Mouse (Mus musculus): ENCODE measurements at regions not wholly inside any gene's neighbourhood (a gene's known extent, or its start where the extent isn't known, plus 50 kb on each side); places are given as distances from the start of the nearest gene placed in this dataset.

DNA sequence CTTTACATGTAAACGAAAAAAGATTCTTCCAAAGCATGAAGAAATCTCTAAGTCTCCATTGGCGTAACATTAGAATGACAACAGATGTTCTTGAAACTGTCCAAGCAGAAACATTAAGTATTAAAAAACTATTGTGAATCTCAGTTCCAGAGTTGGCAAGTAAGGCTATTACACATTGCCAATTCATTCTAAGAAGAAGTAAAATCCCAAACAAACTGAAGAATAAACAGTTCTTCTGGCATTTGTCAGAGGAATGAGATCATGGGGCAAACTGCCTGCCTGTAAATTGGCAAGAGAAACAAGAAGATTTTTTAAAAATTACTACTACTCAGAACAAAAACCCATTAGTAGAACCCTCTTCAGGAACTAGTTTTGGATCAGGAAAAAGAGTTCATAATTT is 680.1 kb downstream of the Nova1 start:
- peak in 1 of 2 experiments; percentile 5 for DNase-seq (ENCODE audit: low spot score in 2 of 2)

DNA sequence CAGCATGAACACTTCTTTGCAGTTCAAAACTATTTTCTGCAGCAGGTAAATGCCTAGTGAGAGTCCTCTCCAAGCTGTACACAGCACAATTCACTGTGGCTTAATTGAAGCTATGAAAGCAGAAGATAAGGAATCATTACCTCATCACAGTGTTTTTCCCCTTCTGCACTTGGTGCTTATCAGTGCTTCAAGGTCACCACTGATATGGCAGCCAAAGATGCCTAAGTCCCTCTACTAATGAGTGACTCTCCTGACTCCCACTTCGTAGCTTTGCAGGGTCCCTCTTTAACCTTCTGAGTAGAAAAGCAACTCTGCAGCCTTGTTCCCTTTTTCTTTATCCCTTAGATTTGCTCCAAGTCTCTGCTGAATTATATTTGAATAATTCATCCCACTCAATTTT is 692.9 kb downstream of the Nova1 start:
- DNase-seq (ENCODE audit: low spot score in 2 of 2), result no peak

DNA sequence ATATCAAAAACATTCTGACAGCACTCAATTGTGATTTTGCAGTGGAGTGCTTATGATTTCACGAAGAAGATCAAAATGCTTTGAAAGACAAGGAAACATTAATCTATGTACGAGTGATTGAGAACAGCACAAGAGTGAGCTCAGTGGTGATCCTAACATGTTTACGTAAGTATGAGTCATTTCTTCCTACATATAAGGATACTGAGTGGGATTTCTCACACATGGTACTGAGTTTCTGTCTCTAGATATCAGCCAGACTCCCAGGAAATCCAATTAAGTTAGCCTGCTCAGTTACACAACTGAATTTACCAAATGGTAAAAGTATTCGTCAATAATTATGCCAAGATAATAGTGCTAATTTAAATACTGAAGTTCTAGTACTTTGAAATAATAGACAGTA is 707.4 kb downstream of the Nova1 start:
- peak in 1 of 2 experiments; percentile 37 for DNase-seq (ENCODE audit: low spot score in 2 of 2)

DNA sequence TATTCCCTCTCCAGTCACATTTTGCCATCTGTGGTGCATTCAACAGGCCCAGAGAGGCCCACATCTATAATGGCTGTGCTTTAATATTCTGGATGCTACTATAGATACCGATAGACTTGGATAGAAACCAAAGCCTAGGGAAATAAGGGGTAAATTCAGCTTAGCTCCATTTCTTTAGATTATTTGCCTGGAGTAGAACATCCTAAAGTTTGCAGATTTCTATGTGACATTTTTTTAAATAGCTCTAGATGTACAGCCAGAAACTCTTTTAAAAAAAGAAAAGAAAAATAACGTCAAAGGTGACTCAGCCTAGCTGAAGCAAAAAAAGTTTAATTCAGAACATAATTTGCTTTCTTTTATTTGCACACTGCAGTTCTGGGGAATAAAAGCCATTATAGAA is 735.4 kb downstream of the Nova1 start:
- DNase-seq (ENCODE audit: low spot score in 2 of 2), result no peak

DNA sequence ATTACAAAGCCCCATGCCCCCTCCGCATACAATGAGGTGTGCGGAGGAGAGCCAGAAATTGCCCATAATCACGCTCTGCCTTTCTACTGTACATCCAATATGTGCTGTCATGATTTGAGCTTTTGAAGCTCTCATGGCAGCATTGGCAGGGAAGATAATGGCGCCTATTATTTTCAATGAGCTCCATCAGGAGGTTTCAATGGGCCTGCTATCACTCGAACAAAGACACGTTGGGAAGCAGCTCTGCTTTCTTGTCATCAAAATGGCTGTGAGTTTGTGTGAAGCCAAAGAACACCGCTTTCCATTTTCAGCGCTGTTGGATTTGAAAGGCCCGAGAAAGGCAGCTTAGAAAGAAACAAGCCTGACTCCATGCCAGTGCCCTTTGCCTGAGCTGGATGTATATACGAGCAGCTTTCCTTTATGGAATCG is 742.9 kb downstream of the Nova1 start:
- peak in 1 of 2 experiments; percentile 2 for DNase-seq (ENCODE audit: low spot score in 2 of 2)

DNA sequence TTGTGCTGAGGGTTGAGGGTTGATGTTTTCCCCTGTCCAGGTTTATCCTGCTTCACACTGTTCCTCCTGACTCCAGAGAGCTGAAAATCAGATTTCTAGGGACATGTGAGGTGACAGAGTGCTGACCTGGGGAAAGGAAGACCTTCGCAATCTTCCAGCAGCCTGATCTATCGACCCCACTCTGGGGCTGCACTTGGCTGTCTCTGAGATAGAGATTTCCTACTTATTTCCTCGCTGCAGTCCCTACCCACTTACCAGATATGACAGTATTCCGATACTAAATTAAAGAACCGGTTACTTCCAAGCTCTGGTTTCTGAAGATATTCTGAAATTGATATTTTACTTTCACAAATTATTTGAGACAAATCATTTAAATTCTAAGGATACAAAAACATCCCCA is 743.4 kb downstream of the Nova1 start:
- DNase-seq (ENCODE audit: low spot score in 2 of 2), result no peak

DNA sequence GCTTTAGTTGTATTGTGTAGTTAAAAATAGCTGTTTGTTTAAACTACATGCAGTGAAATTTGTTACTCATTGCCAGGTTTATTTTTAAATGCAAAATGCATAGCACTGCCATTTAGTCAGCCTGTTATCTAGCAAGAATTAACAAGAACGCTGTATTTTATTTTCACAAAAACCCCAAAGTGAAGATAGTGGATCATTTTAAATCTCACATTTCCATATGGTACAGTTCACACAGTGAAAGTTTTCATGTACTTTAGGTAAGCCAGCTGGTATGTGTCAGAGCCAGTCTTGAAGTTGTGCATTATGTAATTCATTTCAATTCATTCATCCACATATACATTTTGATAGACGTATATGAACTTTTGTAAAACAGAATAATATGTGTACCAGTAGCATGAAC is 751.8 kb downstream of the Nova1 start:
- no peak for DNase-seq (ENCODE audit: low spot score in 2 of 2)

DNA sequence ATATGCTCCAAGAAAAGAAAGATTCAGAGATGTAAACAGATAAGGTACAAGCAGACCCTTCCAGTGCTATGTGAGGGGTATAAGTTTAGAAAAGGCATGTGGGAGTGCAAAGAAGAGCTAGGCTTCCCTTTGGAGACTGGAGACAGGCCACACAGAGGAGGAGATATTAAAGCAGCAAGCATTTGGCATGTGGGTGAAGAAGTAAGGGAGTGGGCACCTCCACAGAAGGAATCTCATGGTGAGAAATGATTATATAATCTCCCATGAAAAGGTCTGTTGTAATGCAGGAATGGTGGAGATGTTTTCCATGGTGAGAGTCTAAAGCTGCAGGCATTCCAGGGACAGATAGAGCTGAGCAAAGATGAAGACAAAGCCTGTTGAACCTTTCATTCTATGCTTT is 778.1 kb downstream of the Nova1 start:
- peak; percentile 8 to 42 for DNase-seq (ENCODE audit: low spot score in 2 of 2)

DNA sequence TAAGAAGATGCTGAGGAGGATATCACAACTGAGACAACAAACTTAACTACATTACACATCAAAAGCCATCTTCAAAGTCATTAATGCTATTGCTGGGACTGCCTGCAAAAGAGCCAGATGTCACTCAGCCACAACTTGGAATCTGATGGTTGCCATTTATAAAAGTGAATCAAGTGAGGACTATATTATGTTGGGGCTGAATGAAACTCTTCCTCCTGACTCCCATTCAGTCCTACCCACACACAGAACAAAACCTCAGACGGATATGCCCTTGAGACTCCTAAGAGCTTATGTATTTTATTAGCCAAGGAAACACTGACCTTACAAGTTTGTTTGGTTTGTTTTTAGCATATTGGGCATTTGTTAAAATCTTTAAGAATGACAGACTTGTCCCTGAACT is 778.5 kb downstream of the Nova1 start:
- DNase-seq (ENCODE audit: low spot score in 2 of 2), result peak in 1 of 2 experiments; percentile 4

DNA sequence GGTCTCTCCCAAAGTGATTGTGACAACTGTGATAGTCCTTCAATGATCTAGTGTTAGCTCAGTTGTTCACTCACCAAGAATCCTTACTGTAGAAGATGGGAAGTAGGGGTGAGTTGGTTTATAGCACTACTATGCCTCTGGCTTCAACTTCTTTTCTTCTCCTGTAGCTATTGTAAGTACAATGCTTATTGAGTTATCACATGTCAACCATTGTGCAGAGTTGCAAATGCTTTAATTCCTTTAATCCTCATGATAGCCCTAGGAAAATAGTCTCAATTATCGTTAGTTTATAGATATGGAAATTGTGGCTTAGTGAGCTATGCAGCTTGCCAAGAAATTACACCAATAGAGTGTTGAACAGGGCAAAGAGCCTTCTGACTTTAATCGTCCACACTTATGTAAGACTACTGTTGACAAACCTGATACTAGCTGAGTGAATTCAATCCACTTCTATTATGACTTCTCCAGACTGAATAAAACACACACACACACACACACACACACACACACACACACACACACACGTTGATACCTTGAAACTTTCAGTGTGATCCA is 782.1 kb downstream of the Nova1 start:
- no peak for DNase-seq (ENCODE audit: low spot score in 2 of 2)

DNA sequence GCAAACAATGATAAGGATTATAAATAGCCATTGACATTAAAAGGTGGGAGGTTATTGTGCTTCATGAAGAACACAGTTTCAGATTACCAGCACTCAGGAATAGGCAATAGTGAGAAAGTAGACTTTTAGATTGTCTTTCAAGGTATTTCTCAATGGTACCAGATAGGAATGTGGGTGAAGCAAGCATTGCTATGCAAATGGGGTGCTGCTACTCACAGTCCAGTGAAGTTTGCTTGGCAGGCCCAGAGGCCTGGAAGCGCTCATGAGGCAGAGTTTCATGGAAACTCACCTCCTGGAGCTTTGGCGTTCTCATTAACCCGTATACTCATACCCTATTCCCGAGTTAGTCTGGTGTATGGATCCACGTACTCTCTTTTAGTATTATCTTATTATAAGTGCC is 793.5 kb downstream of the Nova1 start:
- DNase-seq (ENCODE audit: low spot score in 2 of 2), result no peak

DNA sequence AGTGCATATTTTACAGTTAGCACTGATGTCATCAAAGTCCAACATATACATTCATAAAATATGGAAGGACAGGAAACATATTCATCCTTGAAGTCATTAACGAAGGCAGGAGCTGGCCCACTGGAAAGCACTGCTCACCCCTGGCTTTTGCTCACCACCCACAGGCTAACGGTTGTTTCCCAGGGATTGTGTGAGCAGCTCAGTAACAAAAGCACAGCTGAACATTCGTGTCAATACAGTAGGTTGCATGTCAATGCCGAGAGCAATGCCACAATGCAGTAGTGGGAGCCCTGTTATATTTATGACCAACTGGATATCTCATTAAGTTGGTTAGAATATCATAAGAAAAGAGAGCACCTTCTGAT is 797.2 kb downstream of the Nova1 start:
- no peak for DNase-seq (ENCODE audit: low spot score in 2 of 2)

DNA sequence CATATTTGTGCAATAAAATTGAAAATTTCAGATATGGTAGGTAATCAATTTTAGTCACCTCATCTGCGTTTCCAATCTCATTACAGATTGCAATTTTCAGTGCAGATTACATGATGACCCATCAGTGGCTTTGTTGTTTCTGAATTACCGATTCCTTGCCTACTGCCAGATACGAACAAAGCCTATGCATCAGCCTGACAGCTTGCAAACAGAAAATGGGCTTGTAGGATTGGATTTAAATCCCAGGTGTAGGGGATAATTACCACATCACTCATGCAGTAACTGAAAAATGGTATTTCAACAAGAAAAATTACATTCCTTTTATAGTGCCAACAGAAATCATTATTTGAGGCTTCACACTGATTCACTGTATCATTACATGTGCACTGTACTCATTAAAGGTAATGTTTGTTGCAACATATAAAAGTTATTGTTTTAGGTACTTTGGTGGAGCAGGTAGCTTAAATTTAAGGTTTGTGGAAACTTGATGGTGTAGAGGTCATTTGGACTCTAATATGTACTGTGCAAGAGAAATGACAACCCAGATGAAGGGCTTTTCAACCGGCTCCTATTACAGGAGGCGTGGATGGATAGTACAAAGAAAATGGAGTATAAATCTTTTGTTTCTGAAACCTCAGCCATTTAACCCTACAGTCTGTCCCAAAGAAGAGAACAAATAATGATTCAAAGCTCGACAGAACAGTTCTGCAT is 797.7 kb downstream of the Nova1 start:
- DNase-seq (ENCODE audit: low spot score in 2 of 2), result no peak

DNA sequence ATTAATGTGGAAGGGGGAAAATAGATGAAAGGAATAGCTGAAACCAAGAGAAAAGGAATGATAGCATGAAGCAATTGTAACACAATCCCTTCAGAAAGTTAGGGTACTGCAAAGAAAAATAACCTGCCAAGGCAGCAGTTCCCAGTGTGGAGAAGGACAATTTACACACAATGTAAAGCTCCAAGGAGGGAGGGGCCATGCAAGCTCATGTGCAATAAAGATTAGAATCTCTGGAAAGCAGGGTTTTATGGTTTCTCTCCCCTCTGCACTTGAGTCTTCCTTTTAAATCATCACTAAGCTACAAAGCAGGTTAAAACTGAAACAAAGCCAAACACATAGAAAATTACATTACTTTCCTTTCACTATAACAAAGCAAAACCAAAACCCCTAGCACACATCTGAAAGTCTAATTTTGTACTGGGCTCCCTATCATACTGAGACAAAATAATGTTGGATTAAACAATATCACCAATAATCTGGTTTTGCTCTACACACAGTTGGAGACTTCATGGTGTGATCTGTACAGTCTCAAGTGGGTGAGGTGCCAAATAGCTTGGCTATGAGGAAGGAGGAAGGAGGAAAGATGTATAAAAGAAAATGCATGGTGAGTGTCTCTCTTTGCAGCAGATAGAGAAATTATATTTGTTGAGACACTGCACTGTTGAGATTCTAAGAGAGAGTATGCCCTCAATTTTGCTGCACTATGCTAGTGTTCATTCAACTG is 840.9 kb downstream of the Nova1 start:
- DNase-seq (ENCODE audit: low spot score in 2 of 2), result no peak

DNA sequence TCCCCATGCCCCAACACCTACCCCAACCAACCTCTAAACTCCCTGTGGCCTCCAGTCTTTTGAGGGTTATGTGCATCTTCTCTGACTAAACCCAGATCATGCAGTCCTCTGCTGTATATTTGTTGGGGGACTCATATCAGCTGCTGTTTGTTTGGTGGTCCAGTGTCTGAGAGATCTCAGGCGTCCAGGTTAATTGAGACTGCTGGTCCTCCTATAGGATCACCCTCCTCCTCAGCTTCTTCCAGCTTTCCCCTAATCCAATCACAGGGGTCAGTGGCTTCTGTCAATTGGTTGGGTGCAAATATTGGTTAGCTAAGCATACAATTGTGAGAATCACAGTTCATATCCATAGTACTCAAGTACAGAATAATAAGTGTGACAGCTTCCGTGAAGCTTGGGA is 842.9 kb downstream of the Nova1 start:
- DNase-seq (ENCODE audit: low spot score in 2 of 2), result no peak

DNA sequence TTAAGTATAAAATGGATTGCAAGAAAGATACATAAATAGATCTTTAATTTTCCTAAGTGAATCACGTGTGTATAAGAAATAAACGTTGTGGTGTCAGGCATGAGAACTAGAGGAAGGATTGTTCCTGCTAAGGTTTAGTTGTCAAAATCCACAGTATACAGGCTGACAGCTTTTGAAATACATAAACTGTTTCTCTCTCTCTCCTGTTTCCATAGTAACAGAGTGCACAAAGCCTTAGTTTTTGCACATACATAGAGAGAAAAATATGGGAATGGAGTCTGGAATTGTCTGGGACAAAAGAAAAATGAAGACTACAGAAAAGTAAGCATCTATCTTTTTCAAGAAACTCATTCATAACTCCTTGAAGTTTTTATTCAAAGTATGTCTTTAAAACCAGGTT is 848.3 kb downstream of the Nova1 start:
- DNase-seq (ENCODE audit: low spot score in 2 of 2), result no peak

DNA sequence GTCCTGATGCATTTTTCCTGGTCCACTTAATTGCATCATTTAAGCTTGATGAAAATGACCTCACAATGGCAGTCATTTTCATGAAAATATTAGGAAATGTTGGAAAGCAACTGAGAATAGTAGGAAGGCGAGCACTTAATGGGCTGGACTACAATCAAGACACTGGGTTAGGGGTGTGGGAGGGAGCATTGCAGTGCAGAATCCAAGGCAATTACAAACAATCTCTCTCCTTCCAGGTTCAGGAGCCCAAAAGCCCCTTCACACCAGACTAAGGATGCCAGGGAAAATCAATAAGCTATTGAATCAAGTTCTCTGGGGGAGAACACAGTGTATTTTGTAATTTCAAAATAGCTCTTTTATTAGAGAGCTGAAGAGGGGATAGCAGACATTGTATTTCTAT is 848.8 kb downstream of the Nova1 start:
- DNase-seq (ENCODE audit: low spot score in 2 of 2), result no peak

DNA sequence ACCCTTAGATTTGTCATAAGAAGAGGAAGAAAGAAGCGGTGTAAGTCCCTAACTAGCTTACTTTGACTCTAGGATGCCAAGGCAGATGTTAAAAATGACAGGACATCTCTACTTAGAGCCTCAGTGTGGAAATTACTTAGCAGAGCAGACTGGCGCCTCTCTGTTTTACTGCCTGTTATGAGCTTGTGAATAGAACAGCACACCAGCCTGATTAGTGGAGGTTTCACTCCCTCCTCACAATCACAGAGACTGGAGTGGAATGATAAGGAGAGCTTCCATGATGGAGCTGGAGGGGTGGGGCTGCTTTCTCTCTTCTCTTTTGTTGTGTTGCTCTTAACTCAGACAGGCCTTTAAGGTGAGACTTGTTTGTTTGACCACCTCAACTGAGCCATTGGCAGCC is 871.8 kb downstream of the Nova1 start:
- no peak for DNase-seq (ENCODE audit: low spot score in 2 of 2)

DNA sequence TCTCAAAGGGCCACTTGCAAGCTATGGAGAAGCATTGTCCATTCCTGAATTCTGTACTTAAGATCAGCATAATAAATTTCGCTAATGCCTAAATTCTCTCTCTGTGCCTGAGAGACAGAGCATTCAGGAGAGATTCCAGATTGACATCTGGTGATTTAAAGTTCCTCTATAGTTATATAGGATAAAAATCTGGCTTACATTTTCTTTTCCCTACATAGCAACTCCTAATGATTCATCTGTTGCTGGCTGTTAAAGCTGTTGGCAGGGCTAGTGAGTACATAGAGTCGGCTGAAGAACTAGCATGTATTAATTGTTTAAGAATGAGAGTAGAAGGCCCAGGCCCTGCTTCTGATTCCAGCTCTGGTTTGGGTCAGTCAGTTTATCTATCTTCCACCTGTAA is 870.0 kb upstream of the Stxbp6 start:
- no peak for DNase-seq (ENCODE audit: low spot score in 2 of 2)

DNA sequence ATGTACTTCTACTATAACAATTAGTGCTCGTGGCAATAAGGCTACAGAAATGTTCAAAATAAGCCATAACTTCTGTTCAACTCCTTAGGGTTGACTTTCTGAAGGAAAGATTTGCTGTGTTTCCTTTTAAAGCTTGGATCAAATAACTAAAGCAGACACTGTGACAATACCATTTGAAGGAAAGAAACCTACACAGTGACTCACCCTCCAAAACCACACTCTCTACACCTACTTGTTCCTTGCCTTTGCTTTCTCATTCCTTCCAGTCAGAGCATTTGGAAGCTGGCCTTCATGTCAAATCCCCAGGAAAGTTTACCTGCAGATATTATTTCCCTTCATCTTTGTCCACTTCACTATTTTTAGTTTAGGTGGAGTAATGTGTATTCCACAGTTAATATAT is 867.9 kb upstream of the Stxbp6 start:
- no peak for DNase-seq (ENCODE audit: low spot score in 2 of 2)

DNA sequence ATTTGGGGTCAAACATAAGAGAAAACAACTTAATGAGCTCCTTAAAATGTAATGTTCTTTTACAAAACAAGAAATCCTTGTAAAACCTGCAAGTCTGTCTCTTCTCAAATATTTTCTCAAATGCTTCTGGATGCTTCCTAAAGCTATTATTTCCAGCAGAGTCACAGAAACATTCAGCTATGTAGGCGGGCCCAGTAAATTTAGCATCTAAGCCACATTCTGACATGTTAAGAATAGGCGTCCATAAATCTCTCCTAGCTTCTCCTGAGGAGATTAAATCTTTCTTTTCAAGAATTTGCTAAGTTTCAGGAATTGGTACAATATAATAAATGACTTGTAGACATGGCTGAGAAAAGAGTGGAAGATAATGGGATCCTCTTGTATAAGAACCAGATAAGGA is 858.9 kb upstream of the Stxbp6 start:
- DNase-seq (ENCODE audit: low spot score in 2 of 2), result no peak

DNA sequence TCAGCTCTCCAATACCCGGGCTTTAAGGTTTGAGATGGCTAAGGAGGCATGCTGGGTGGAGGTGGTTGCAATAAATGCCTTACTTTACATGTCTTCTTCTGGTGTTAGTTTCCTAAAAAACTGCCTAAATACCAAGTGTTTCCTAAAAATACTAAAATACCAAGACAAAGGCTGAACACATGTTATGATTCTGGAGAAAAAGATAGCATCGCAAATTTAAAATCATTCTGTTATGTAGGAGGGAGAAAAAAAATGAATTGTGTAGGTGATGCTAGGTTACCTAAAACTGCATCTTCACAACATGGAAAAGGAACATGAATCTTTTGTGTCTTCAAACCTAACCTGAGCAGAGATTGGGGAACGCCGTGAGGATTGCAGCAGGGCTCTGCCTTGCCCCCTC is 857.7 kb upstream of the Stxbp6 start:
- DNase-seq (ENCODE audit: low spot score in 2 of 2), result no peak

DNA sequence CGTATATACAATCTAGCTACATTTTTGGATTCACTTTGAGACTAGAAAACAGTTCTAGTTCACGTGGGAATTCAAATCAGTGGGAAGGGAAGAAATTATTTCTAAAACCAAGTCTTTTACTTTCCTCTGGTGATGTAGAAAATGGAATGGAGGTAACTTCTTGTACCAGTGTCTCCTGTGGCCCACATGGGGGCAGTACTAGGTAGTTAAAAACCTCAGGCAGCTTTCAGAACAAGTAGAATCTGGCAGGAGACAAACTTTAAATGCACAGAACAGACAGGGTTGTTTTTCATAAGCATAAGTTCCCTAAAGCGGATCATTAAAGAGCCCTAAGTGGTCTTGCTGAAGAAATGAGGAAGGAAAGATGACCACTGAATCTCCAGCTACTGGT is 855.2 kb upstream of the Stxbp6 start:
- peak in 1 of 2 experiments; percentile 70 for DNase-seq (ENCODE audit: low spot score in 2 of 2)
